Mouse (Mus musculus) heart, embryonic 12.5 days (tissue): ENCODE results near the gene Proser2. TPM values are rescaled to one million over a fixed set of nuclear protein-coding genes. Genes with fewer than 3 reads are reported as not detected.
"Not testable (repeated sequence)": the region's sequence is repeated elsewhere in the genome, so short reads cannot be mapped to it uniquely, and the experiment has no call there.

Source experiments
- ATAC-seq: fragments of 200-750 bp; cut with Nextera tagmentation; 2 replicates; pipeline ENCODE4 v1.8.0; 2017; ENCODE audit warnings: moderate TSS enrichment, moderate library complexity; ENCODE audit not compliant: insufficient number of reproducible peaks, low FRiP score
- H3K27ac ChIP-seq: fragments of 300-500 bp; sonication (generic); 2 replicates; pipeline ENCODE4 v1.5.1; 2016; ENCODE audit warnings: mild to moderate bottlenecking, moderate library complexity; ENCODE audit not compliant: poor library complexity, severe bottlenecking
- H3K27me3 ChIP-seq: fragments of 300-500 bp; sonication (generic); replicated peaks from 2 replicates; pipeline ENCODE4 v1.6.1; 2016; ENCODE audit warnings: mild to moderate bottlenecking, moderate library complexity
- H3K36me3 ChIP-seq: fragments of 300-500 bp; sonication (generic); 2 replicates; pipeline ENCODE4 v1.6.1; 2016; ENCODE audit warnings: mild to moderate bottlenecking, moderate library complexity
- H3K4me1 ChIP-seq: fragments of 300-500 bp; sonication (generic); replicated peaks from 2 replicates; pipeline ENCODE4 v1.6.1; 2016; ENCODE audit warnings: mild to moderate bottlenecking
- H3K4me2 ChIP-seq: fragments of 300-500 bp; sonication (generic); 2 replicates; pipeline ENCODE4 v1.6.1; 2016; ENCODE audit warnings: mild to moderate bottlenecking, moderate library complexity
- H3K4me3 ChIP-seq: fragments of 300-500 bp; sonication (generic); 2 replicates; pipeline ENCODE4 v1.5.1; 2016; ENCODE audit warnings: mild to moderate bottlenecking
- H3K9ac ChIP-seq: fragments of 300-500 bp; sonication (generic); 2 replicates; pipeline ENCODE4 v1.6.1; 2016; ENCODE audit warnings: mild to moderate bottlenecking, moderate library complexity
- H3K9me3 ChIP-seq: fragments of 300-500 bp; sonication (generic); replicated peaks from 2 replicates; pipeline ENCODE4 v1.6.1; 2016; ENCODE audit warnings: mild to moderate bottlenecking, moderate library complexity
- WGBS: fragments of 180-500 bp; shearing (Covaris S2); methylation state at CpG from one replicate; pipeline ENCODE4 v1.1.7; 2016; 5-methylcytosine and 5-hydroxymethylcytosine counted together
- polyA plus RNA-seq: library from polyadenylated mRNA; unstranded; fragments of >200 nt; fragmentation: Nextera tagmentation; extraction: Ambion mirVana; gene quantifications from 2 replicates; pipeline ENCODE4 v1.2.1, GENCODE M21; 2016

Proser2 gene
- polyA plus RNA-seq, 1 experiment from 2014 or later: 13.6 TPM

DNA sequence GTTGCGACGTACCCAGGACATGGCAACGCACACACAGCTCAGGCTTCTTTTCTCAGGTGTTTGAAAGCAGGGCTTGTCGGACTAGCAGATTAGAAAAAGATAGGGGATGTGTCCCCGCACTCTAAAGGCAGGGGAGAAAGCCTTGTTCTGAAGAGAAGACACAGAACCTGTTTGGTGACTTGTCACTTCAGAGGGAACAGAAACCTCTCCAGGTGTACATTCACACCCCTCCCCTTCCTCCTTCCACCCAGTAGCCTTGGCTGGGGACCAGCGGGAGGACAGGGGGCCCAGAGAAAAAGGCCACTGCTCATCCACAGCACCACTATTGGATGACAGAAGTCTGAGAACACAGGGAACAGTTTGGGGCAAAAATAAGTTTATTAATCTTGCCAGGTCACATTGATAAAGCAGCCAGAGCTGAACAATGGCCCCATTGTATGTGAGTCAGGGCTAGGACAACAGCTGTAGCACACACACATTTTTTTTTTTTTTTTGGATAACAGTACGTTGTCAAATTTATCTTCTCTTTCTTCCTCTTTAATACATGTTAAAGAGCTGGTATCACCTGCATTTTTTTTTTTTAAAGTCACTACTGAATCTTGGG lies 32.8 kb downstream of the Proser2 start:
- Histone ChIP-seq H3K27ac (peak overlapping the region; percentile 14; the same call in 1 of the 2 replicates), H3K9me3 (no peaks in the 10 kb centered on the region), H3K27me3 (0 out of 2 replicates have a peak, but pooled peaks cover 4% of the 10 kb centered on the region), H3K4me1 (peaks cover 33% of the 10 kb centered on the region), H3K4me3 (no peak overlapping the region), H3K9ac (peak overlapping the region; percentile 21), H3K4me2 (no peak overlapping the region), H3K36me3 (peaks cover 4% of the 10 kb centered on the region; the same call in 1 of the 2 replicates)
- no peak for ATAC-seq
- 48% methylated on average over 7 of the region's 7 CpGs for WGBS

DNA sequence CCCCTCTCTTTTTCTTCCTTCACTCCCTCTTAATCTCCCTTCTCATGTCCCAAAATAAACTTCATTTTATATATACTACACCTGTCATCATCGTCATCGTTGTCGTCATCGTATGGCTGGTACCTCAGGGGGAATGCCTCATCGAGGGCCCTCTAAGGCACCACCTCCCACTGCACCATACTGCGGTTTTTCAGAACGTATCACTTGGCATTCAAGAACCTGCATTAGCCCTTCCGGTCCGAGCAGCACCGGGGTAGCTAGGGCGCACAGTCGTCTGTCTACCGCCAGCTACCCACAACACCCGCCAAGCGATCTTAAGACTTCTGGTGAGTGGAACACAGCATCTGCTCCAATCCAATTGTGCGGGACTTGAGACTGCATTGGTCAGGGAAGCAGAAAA lies 40.1 kb downstream of the Proser2 start:
- not testable (repeated sequence) for H3K36me3 ChIP-seq, H3K27ac ChIP-seq, H3K27me3 ChIP-seq, H3K4me2 ChIP-seq, H3K9ac ChIP-seq, H3K4me3 ChIP-seq, H3K9me3 ChIP-seq, ATAC-seq, H3K4me1 ChIP-seq
- WGBS: 69% methylated on average over 16 of the region's 16 CpGs

GRCm38 (mm10) chr2:6087151-6087550 lies 42.9 kb downstream of the Proser2 start:
- no peak for ATAC-seq
- H3K36me3 ChIP-seq: no peaks in the 10 kb centered on the region
- no peak overlapping the region for H3K27ac ChIP-seq
- 89% methylated on average over 5 of the region's 5 CpGs for WGBS
- 0 out of 2 replicates have a peak, but pooled peaks cover 6% of the 10 kb centered on the region for H3K4me1 ChIP-seq
- no peaks in the 10 kb centered on the region for H3K27me3 ChIP-seq
- no peak overlapping the region for H3K4me3 ChIP-seq
- no peak overlapping the region for H3K4me2 ChIP-seq
- no peaks in the 10 kb centered on the region for H3K9me3 ChIP-seq
- H3K9ac ChIP-seq: no peak overlapping the region

DNA sequence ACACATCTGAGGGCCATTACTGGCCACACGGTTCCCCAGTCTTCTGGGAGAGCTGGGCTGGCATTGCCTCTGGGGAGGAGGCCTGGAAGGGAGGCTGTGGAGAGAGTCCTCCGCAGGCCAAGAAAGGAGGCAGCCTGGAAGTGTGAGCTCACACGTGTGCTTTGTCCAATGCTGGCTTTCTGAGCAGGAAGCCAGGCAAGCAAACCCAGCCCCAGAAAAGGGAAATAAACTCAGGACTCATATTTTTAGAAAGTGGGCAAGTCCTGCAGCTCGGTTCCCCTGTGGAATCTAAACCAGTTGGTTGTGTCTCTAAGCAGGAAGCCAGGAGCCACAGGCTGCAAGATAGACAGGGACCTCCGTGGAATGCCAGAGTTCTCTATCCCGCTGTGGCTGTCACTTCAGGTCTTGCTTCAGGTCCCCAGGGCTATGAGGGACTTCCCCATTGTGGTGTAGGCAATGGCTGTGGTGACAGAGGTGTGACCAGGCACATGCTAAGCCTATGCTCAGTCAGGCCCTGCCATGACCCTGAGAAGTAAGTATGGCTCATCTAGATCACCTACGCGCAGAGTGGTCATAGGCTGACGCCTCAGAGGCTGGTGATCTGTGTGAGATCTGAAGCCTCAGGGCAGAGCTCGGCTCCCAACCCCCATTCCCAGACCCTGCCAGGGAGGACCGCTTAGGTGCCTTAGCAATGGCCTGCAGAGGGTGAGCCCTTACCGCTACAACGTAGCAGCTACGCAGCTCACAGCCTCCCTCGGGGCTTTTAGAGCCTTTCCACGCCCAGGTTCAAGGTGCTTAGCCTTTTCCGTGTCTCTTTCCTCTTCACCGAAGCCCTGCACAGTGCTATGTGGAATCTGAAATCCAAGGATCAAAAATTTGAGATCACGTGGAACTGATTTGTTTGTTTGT lies 44.1 kb downstream of the Proser2 start:
- WGBS: 64% methylated on average over 19 of the region's 19 CpGs

DNA sequence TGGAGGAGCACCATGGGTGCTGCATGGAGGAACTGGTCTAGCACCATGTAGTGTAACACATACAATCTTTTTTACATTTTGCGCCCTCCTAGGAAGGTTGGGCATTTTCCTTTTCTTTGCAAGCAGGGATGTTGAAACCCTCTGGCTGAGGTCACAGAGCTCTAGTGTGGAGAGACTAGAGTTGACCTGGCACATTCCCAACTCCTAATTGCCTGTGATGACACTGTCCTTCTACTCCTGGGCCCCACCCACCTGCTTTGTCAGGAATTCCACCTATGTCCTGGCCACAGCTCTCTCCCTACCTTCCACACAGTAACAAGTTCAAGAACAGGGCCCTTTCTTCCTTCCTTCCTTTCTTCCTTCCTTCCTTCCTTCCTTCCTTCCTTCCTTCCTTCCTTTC lies 46.3 kb downstream of the Proser2 start:
- Histone ChIP-seq H3K4me3 (no peak overlapping the region), H3K27me3 (peaks cover 3% of the 10 kb centered on the region; the same call in 1 of the 2 replicates), H3K9ac (no peak overlapping the region), H3K4me1 (0 out of 2 replicates have a peak, but pooled peaks cover 6% of the 10 kb centered on the region), H3K27ac (no peak overlapping the region), H3K9me3 (no peaks in the 10 kb centered on the region), H3K4me2 (no peak overlapping the region), H3K36me3 (no peaks in the 10 kb centered on the region)
- ATAC-seq: no peak
- WGBS: 70% methylated on average over 1 of the region's 1 CpGs

More for the DNA sequence above, 44.1 kb downstream of the Proser2 start:
- Histone ChIP-seq H3K4me2 (no peak overlapping the region), H3K4me1 (0 out of 2 replicates have a peak, but pooled peaks cover 6% of the 10 kb centered on the region), H3K4me3 (no peak overlapping the region), H3K27ac (no peak overlapping the region), H3K36me3 (no peaks in the 10 kb centered on the region), H3K9ac (no peak overlapping the region), H3K27me3 (0 out of 2 replicates have a peak, but pooled peaks cover 3% of the 10 kb centered on the region), H3K9me3 (no peaks in the 10 kb centered on the region)
- no peak; the same call in 1 of the 2 replicates for ATAC-seq

DNA sequence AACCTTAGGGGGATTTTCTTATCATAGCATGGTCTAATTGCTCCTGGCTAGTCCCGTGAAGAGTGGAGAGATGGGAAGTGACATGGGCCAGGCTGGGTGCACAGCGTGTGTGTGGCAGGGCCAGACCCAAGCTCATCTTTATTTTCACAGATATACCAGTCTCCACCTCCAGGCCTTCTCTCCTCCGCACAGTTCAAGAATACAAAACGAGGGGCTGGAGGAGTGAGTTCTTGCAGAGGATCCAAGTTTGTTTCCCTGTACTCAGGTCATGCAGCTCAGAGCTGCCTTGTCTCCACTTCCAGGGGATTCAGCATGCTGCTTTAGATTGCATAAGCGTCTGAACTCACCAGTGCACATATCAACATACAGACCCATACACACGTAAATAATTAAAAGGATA lies 47.4 kb downstream of the Proser2 start:
- H3K9ac ChIP-seq: no peak overlapping the region
- H3K9me3 ChIP-seq: no peaks in the 10 kb centered on the region
- 65% methylated on average over 6 of the region's 6 CpGs for WGBS
- no peak for ATAC-seq
- H3K27me3 ChIP-seq: peaks cover 3% of the 10 kb centered on the region; the same call in 1 of the 2 replicates
- peaks cover 9% of the 10 kb centered on the region for H3K4me1 ChIP-seq
- no peaks in the 10 kb centered on the region for H3K36me3 ChIP-seq
- no peak overlapping the region for H3K27ac ChIP-seq
- no peak overlapping the region for H3K4me3 ChIP-seq
- H3K4me2 ChIP-seq: no peak overlapping the region

- WGBS: 62% methylated on average over 8 of the region's 8 CpGs
- H3K4me3 ChIP-seq: no peak overlapping the region
- H3K4me1 ChIP-seq: peaks cover 10% of the 10 kb centered on the region
- ATAC-seq: no peak
- H3K27ac ChIP-seq: no peak overlapping the region
- peaks cover 3% of the 10 kb centered on the region; the same call in 1 of the 2 replicates for H3K27me3 ChIP-seq
- H3K9ac ChIP-seq: no peak overlapping the region
- no peaks in the 10 kb centered on the region for H3K9me3 ChIP-seq
- H3K36me3 ChIP-seq: no peaks in the 10 kb centered on the region
- H3K4me2 ChIP-seq: no peak overlapping the region
Observed at GRCm38 (mm10) chr2:6081108-6081507, 48.9 kb downstream of the Proser2 start.

DNA sequence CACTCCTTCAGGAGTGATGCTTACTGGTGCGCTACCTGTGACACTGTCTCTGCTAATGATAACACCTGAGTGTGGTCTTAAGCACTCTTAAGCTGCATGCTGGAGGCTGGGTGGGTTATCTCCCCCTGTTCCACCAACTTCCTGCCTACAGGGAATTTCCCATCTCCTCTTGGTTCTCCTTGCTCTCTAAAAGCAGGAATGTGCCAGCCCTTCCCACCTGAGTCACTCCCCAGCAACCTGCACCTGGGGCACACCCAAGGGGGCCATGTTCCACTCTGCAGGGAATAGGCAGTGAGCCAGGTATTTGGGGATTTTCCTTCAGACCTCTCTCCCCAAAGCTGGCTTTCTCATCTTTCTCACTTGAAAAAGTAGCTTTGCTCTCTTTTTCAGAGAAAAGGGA lies 50.0 kb downstream of the Proser2 start:
- peaks cover 3% of the 10 kb centered on the region; the same call in 1 of the 2 replicates for H3K27me3 ChIP-seq
- H3K9ac ChIP-seq: no peak overlapping the region
- no peaks in the 10 kb centered on the region for H3K36me3 ChIP-seq
- no peak for ATAC-seq
- WGBS: 79% methylated on average over 1 of the region's 1 CpGs
- H3K9me3 ChIP-seq: no peaks in the 10 kb centered on the region
- peaks cover 12% of the 10 kb centered on the region for H3K4me1 ChIP-seq
- no peak overlapping the region for H3K4me3 ChIP-seq
- H3K4me2 ChIP-seq: no peak overlapping the region
- no peak overlapping the region for H3K27ac ChIP-seq

DNA sequence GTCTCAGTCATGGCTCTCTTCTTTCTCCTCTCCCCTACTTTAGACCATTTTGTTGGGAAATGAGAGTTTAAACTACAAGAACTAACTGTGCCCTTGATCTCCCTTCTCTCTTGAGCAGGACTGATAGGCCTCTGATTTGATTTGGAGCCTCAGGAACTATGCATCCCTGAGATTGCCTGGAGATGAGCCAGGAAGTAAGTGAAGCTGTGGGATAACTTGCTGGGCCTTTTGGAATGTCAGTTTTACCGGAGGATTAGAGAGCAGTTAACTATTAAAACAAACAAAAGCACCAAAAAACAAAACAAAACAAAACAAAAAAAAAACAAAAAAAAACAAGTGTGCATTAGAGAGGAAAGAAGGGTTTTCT lies 54.5 kb downstream of the Proser2 start:
- Histone ChIP-seq H3K4me3 (no peak overlapping the region), H3K4me1 (peaks cover 38% of the 10 kb centered on the region), H3K36me3 (no peaks in the 10 kb centered on the region), H3K9ac (no peak overlapping the region), H3K27me3 (no peaks in the 10 kb centered on the region; the same call in 1 of the 2 replicates), H3K27ac (peak overlapping the region; percentile 73), H3K4me2 (no peak overlapping the region), H3K9me3 (no peaks in the 10 kb centered on the region)
- 25% methylated on average over 1 of the region's 1 CpGs for WGBS
- no peak for ATAC-seq

DNA sequence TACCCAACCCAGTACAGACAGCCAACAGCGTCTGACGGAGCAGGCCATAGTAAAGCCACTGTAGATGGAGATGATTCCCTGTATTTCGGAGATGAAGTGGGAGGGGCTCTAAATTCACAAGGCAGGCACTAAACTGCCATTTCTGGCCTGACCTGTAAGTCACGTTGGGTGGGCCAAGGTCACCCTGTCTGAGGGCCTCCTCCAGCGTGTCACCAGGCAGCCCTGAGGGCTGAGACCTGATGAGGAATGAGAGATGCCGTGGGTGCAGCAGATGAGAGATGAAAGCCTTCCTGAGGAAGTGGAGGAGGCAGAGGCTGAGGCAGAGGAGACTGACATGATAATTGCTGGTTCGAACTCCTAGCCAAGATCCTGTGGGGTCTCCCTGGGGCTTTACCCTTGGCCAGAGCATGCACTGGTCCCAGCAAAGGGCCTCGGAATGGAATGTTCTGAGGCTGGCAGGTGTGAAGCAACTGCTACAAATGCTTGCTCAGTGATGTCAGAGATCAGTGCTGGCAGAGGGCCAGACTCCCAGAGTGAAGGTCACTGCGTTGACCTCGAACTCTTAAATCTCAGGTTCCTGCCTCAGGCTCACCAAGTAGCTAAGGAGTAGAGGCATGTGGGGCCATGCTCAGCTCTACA lies 55.0 kb downstream of the Proser2 start:
- H3K4me1 ChIP-seq: peaks cover 38% of the 10 kb centered on the region

More for the DNA sequence above, 55.0 kb downstream of the Proser2 start:
- no peak overlapping the region for H3K9ac ChIP-seq
- H3K27ac ChIP-seq: peak overlapping the region; percentile 73
- peak; percentile 40 for ATAC-seq
- H3K9me3 ChIP-seq: no peaks in the 10 kb centered on the region
- WGBS: 41% methylated on average over 10 of the region's 10 CpGs
- no peak overlapping the region for H3K4me2 ChIP-seq
- no peaks in the 10 kb centered on the region for H3K36me3 ChIP-seq
- H3K4me3 ChIP-seq: no peak overlapping the region
- no peaks in the 10 kb centered on the region; the same call in 1 of the 2 replicates for H3K27me3 ChIP-seq
